ENCODE assay signal across 14 mouse cellular contexts in genomic region chr17:25949981-25950380, GRCm38 (mm10). TPM values are rescaled to one million over a fixed set of nuclear protein-coding genes. Genes with fewer than 3 reads are reported as not detected.
"Had no signal": no experiment of that assay in that cellular context is flagged by ENCODE, and none has a peak within 500 bp of the region (broad histone marks: within the 10 kb centered on the region; RNA-seq: fewer than 3 reads in every experiment).

No protein-coding gene starts in this region.

- H3K36me3 ChIP-seq: limb, embryonic 15.5 days; liver, embryonic 12.5 days; midbrain, embryonic 10.5 days; neural tube, embryonic 15.5 days had no signal

- DNase-seq: kidney, adult 11 months; lung, embryonic 14.5 days; lung, postnatal 10 days; lung, postnatal 4 days; midbrain, embryonic 14.5 days; thymus, postnatal 4 days had no signal

- H3K4me3 ChIP-seq: limb, embryonic 15.5 days; midbrain, embryonic 10.5 days; myocyte; neural tube, embryonic 15.5 days had no signal

- H3K4me2 ChIP-seq: limb, embryonic 15.5 days; lung, embryonic 14.5 days; neural tube, embryonic 15.5 days had no signal

- H3K9ac ChIP-seq: limb, embryonic 15.5 days; lung, embryonic 14.5 days; neural tube, embryonic 15.5 days had no signal

- H3K27ac ChIP-seq: limb, embryonic 15.5 days; liver, embryonic 12.5 days; midbrain, embryonic 10.5 days; neural tube, embryonic 15.5 days; stomach, postnatal 0 days had no signal

- H3K9me3 ChIP-seq: limb, embryonic 15.5 days; liver, embryonic 12.5 days; midbrain, embryonic 10.5 days; neural tube, embryonic 15.5 days had no signal

- ATAC-seq: liver, embryonic 12.5 days had no signal

RNA-seq across cellular contexts. Expression of gene A930017K11Rik, which starts 2.4 kb away (rescaled TPM):
- polyA plus RNA-seq: large intestine, adult 2 months; neural tube, embryonic 11.5 days; stomach, postnatal 0 days had no signal

RNA-seq across cellular contexts. Expression of gene Nhlrc4, which starts 5.2 kb away (rescaled TPM):
- polyA plus RNA-seq: large intestine, adult 2 months; lung, embryonic 14.5 days; midbrain, embryonic 10.5 days; neural tube, embryonic 15.5 days; stomach, postnatal 0 days had no signal
